Mouse (Mus musculus) ES-Bruce4 (cell line): Measurements from ENCODE around the gene Scand1.

Experiments used
- CTCF ChIP-seq: IDR thresholded peaks from one replicate; pipeline ENCODE4 v1.8.1; 2011; ENCODE audit warnings: low read depth, low read length
- EP300 ChIP-seq: IDR thresholded peaks from 2 replicates; pipeline ENCODE4 v1.6.1; 2011; ENCODE audit warnings: low read depth, low read length; ENCODE audit not compliant: insufficient read depth
- POLR2A ChIP-seq: IDR thresholded peaks from one replicate; pipeline ENCODE4 v1.8.1; 2011; ENCODE audit warnings: low read length; ENCODE audit not compliant: insufficient read depth

DNA sequence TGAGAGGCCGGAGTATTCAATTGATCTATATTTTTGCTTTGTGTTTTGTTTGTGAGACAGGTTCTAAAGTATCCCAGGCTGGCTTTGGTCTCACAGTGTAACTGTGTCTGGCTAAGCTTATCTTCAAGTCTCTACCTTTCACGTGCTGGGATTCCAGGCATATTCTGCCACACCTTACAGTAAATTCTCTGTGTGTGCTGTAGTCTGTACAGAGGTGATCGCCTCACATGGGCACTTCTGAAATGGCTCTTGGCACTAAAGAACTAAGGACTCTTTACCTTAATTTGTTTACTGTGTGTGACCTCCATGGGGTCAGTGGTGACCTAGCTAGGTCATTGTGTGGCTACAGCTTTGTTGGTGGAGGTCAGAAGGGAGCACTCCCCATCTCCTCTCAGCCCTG, 16.3 kb downstream of the Scand1 start:
- TF ChIP-seq POLR2A, result no peak
- no peak for TF ChIP-seq CTCF
- TF ChIP-seq EP300, result no peak
